Mouse (Mus musculus): ENCODE results near the gene Krt1.

The Krt1 gene

DNA sequence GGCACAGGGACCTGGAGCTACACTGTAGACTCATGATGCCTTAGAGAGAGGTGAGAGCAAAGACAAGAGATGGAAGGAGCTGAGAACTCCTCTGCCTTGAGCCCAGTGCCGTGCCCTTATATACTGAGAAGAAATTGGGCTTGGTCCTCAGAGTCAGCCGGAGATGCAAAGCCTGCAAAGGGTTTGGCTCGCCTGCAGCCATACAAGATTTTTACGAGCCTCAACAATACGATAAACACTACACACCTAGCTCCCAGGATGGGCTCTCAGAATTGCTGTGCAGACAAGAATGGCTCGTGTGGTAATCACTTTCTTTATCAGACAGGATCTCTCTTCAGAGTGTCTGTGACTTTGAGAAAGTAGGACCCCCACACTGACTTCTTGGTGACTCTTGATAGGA lies at the start of gene Krt1:
Krt1 (minus strand) TSS at position 101 of the 400 bp plus-strand sequence.
- DNase-seq (ENCODE audit: low read depth, low spot score), result no peak

DNA sequence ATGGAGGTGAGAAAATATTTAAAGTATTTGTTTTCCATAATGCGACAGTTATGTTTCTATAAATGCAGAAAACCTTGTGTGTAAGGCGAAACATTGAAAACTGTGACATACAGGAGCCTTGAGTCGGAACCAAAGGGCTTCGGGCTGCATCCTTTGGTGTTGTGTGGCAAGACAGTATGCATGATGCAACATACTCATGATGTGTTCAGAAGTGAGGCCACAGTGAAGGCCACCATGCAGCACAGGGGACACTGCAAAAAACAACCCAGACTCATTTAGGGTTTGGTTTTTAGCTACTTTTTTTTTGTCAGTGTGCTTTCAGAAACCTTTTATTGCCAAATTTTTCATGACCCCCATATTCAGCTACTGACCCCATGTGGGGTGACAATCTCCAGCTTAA lies 44.6 kb upstream of the Krt1 start:
- no peak for DNase-seq (ENCODE audit: low read depth, low spot score)

DNA sequence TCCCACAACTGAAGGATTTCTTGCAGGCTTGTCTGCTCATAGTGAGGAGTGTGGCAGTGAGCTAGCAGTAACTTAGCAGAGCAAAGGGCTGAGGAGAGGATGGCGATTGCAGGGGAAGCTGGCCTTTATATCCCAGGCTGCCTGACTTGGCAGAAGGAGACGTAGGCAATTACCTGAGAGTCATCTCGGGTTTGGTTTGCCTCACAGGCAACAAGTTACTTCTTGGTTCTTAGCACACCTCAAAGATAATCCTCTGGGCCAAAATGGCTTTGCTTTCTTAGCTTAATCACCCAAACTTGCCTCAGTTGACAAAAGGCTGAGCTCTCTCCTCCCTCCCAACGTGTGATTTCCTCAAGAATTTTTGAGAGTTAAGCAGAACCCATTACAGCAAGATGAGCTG lies 42.2 kb upstream of the Krt1 start, which contains the start of gene Krt76:
Krt76 (minus strand) TSS at position 101 of the 400 bp plus-strand sequence.
- DNase-seq (ENCODE audit: low read depth, low spot score), result no peak

DNA sequence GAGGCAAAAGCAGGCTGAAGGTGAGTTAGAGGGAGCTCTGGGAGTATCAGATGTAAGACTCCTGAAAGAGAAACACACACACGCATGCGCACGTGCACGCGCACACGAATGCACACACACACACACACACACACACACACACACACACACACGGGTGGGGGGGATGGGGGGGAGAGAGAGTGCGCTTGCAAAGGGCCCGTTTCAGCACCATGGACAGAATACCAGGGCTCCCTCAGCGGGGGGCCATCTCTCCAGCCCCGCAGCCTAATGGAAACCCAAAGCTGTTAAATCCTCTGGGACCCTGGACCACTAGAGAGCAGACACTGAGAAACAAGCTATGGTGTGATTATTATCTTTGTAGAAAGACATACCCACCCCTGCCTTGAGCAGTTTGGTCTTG lies 29.2 kb upstream of the Krt1 start:
- peak; percentile 55 for DNase-seq (ENCODE audit: low read depth, low spot score)

DNA sequence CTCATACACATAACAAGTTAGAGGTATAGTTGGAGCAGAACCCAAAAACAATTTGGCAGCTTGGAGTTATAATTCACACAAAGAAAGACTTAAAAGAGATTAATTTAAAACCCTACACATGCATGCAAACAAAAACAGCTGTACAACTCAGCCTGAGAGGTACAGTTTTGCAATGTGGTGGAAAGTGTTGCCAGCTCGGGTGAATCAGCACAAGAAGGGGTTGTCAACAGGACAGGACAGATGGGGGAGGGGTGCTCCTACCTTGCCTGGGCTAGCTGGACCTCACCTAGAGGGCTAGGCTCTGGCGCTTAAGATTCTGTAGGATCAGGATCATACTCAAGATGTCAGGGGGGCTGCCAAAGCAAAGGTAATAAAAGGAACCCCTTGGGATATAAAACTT lies 27.4 kb upstream of the Krt1 start:
- no peak for DNase-seq (ENCODE audit: low read depth, low spot score)

DNA sequence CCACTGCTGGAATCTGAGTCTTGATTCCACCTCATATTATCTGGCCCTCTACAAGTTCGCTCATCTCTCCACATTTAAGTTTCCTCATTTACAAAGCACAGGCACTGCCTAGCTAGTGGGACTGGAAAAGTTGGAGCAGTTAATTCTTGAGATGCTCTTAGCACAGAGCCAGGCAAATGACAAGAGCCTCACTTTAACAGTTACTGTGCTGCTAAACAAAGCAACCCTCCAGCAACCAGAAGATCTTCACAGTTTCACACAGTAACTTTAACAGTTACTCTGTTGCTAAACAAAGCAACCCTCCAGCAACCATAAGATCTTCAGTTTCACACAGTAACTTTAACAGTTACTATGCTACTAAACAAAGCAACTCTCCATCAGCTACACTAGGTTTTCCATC lies 23.8 kb upstream of the Krt1 start:
- DNase-seq (ENCODE audit: low read depth, low spot score), result no peak

DNA sequence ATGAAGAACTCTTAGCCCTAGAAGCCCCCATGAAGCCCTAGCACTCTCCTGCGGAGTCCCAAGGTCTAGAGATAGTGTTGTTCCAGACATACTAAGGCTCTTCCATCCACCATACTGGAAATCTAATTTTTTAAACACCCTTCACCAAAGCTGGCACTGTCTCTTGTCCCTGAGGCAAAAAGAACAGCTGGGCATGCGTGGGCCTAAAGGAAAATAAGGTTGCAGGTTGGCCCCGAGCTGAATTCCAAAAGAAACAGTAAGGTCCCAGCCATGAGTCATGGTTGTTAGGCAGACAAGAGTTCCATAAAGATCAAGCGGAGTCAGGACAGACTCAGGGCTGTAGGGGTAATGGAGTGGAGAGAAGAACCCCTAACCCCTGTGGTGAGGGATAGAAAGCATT lies 22.6 kb upstream of the Krt1 start:
- DNase-seq (ENCODE audit: low read depth, low spot score), result no peak

DNA sequence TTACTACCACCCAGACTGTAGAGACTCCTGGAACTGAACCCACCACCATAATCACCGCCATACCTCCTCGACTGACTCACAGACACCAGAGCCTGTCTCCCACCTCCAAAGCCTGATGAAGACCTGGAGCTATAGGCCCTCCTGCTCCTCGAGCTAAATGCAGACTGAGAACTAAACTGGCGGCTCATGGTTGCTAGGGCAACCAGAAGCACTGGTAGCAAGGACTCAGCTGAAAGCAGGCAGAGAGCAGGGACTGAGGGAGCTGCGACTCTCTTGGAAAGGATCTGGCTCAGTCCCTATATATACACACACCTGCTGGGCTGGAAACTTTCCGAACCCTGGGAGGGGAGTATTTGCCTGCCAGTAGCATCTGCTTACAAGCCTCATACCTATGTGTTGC lies 18.8 kb upstream of the Krt1 start, which contains the start of gene Krt77:
Krt77 (minus strand) TSS at position 275 of the 400 bp plus-strand sequence.
- peak; percentile 24 for DNase-seq (ENCODE audit: low read depth, low spot score)

DNA sequence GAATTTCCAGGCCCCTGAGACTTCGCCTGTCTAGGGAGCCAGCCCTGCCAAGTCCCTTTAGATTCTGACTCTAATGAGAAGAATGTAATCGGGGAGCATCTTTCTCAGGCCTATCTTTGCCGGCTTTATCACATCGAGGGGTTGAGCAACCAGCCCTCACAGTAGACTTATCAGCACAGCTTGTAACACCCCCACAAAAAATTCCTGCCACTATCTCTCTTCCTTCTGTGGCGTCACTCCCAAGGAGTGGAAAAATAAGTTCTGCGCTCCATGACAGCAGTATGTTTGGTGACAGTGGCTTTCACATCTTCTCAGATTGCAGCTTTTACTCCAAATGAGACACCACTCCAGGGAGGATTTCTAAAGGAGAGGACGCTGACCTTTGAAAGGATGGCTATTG lies 16.2 kb upstream of the Krt1 start:
- no peak for DNase-seq (ENCODE audit: low read depth, low spot score)

DNA sequence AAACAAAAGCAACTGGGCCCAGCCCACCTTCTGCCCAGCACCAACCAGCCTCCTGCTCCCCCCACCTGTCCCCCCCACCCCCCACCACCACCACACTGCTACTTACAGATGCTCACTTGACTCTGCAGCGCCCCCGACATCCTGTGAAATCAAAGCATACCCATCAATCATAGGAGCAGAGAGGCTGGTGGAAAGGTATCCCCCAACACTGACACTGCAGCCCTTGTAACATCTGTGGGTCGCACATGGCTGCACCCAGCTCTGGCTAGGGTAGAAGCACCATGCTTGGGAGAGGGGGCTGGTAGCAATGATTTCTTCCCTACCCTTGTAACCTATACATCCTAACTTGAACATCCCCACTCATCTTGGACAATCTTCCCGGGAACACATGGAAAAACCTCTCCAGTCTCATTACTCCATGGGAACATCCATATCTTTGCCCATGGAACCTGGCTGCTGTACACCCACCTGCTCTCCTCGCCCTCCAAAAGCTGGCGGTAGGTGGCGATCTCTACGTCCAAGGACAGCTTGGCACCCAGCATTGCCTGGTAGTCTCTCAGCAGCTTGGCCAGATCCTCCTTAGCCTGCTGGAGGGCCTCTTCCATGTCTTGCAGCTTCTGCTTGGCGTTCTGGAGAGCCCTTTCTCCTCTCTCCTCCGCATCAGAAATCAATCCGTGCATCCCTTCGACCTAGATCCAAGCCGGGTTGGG lies 10.0 kb upstream of the Krt1 start:
- peak; percentile 24 for DNase-seq (ENCODE audit: low read depth, low spot score)

DNA sequence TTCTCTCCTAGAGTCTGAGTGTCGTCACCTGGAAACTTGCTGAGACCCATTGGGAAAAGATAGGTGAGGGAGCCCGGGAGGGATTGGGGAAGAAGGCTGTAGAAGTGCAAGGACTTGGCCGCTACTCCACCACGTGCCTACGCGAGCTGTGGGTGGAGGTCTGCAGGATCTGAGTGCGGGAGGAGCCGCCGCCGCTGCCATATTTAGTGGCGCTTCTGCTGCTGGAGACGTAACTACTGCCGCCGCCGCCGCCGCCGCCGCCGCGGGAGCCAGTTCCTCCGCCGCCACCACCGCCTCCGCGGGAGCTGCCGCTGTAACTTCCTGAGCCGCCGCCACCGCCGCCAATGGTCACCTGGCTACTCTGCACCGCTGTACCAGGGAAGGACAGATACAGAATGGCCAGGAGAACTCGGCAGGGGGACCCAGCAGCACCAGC lies 9.2 kb upstream of the Krt1 start:
- DNase-seq (ENCODE audit: low read depth, low spot score), result peak; percentile 62

DNA sequence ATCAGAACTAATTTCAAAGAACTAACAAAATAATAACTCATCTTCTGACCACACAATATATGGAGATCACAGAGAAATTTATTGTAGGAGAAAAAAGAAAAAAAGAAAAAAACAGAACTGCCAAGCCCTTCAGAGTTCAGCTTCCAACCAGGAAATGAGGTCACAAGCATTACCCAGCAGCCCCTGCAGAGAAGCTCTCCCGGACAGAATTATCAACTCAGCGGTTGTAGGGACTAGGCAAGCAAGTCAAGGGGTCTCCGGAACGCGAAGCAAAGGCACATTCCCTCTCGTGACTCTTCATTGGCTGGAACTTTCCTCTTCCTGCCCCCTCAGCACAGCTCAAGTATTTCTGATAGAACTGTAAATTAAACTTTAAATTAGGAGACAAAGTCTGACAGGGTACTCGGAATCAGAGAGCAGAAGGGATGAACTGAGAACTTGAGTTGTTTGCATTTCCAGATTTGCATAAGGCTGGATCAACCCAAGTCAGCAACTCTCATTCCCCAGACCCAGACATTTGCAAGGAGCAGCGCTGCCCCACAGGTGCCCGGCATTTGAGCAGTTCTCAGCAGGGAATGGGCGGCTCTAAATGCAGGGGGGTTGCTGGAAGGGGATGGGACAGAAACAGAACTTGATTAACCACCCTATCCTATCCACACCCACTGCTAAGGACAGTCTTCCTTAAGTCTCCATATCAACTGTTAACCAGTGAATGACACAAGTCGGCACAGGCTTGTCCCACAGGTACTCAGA lies 8.3 kb upstream of the Krt1 start:
- DNase-seq (ENCODE audit: low read depth, low spot score), result peak; percentile 68

DNA sequence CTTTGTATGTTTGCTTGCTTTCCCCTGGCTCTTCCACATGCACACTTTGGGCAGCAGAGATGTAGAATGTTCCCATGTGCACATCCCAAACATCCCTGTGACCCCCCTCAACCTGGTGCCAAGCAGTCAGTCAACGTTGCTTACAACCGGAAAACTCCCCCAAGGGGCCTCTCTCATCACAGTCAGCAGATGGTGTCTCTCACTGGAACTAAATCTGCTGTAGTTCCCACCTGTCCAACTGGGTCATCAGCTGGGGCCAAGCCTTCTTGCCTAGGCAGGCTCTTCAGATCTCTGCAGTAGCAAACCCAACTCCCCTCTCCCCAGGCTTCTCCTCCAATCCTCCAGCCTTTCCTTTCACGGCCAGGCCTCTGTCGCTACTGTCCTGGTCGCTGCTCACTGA lies 6.1 kb upstream of the Krt1 start:
- no peak for DNase-seq (ENCODE audit: low read depth, low spot score)

DNA sequence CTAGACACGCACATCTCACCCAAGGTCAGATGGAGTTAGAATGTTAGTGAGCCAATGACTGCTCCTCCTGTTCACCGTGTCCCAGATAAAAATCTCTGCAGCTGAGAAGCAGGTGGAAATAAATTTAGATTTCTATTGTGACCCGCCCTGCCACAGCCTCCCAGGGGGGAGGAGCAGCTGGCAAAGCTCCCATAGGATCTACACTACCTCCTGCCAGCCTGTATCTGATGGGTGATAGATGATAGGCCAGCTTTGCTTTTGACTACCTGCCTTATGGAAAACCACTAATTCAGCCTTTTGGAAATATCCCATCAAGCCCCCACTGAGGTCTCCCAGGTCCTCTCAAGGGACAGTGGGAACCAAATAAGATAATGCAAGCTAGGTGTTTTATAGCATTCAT lies 5.1 kb upstream of the Krt1 start:
- no peak for DNase-seq (ENCODE audit: low read depth, low spot score)

DNA sequence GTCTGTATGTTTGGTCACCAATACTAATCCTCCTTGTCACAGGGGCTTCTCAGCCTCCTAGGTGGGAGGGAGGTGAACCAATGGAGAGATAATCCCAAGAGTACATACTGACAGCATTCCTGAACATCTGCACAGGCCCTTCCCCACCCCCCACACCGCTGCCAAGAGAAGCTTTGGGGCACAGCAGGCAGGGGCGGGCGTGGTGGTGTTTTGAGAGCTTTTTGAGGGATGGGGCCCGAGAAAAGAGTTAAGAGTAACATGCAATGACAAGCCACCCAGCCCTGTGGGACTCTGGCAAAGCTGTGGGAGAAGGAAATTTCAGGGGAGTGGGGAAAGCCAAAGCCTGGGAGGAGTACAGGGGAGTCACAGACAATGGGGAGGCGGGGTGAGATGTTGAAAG lies 3.7 kb upstream of the Krt1 start:
- DNase-seq (ENCODE audit: low read depth, low spot score), result no peak

DNA sequence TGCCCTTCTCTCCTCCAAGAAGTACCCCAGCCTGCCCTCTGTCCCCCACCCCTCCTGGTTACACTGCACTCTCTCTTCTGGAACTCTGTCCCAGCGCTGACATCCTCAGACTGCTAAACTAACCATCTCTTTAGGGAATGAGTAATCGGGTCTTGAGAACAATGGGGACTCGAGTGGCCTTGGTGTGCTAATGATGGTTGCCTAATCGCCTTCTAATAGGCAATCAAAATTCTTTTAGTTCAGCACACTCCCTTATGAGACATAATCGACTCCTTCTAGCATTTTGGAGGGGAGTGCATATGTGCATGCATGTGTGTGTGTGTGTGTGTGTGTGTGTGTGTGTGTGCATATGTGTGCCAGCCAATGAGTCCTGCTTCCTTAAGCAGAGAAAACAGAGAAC lies 2.0 kb upstream of the Krt1 start:
- peak; percentile 60 for DNase-seq (ENCODE audit: low read depth, low spot score)

DNA sequence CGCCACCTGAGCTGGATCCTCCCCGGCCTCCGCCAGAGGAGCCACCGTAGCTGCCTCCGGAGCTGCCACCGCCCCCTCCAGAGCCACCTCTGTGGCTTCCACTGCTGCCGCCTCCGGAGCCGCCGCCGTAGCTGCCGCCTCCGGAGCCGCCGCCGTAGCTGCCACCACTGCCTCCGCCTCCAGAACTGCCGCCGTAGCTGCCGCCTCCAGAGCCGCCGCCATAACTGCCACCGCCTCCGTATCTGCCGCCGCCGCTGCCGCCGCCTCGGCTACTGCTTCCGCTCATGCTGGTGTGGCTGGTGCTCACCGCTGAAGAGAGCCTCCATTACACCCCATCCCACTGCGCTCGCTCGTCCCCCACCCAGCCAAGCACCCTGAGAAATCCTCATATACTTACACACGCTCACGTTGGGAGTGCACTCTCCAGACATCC lies 4.6 kb downstream of the Krt1 start:
- DNase-seq (ENCODE audit: low read depth, low spot score), result peak; percentile 57

DNA sequence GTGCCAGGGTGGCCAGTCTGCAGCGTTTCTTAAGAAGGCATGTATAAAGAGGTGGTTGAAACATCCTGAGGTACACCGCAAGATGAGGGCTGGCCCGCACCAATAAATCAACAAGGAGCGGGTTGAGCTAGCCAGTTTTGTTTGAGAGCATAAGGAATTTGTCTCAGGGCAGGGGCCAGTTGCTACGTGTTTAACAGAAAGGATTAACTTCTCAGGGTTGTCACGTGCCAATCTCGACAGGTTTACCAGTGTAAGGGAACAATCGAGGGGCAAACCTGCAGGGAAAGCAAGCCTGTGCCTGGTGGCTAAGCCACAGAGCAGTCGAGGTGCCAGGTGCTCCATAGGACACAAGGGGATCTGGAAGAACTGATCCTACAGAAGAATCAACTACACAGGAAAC lies 7.4 kb downstream of the Krt1 start:
- no peak for DNase-seq (ENCODE audit: low read depth, low spot score)

DNA sequence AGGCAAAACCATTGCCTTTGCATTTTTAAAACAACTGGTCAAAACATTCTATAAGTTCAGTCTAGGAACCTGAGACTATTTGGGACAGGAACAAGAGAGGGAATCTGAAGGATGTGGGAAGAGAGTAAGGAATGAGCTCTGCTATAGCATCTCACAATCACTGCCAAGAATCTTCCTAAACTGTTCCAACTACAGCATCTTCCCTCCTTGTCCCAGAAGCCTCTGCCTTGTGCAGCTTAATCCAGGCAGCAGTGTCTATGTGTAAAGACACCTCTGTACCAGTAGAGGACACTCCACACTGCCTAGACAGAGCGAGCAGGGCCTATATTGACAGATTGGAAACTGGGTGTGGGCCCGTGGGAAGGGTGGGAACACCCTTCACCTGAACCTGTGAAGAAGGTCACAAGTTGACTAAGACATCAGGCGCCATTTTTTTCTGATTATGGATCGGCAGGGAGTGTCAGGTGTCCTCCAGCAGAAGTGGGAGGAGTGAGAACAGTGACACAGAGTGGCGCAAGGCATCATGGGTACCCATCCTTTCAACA lies 15.7 kb downstream of the Krt1 start:
- DNase-seq (ENCODE audit: low read depth, low spot score), result peak; percentile 62

DNA sequence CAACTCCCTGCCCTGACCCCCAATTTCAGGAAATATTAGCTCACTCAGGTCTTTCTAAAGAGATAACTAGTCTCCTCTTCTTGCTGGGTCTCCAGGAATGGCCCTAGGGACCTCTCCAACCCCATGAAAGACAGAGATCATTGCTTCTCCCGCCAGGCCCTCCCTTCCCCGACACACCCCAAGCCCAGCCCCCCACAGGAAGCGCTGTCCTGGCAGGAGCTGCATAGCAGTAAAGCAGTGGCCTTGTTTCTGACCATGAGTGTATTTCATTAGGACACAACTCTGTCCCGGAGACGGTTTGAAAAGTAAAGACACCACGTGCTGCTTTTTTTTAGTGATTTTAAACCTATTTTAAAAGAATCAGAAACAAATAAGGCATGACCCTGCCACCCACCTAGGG lies 17.5 kb downstream of the Krt1 start:
- no peak for DNase-seq (ENCODE audit: low read depth, low spot score)

DNA sequence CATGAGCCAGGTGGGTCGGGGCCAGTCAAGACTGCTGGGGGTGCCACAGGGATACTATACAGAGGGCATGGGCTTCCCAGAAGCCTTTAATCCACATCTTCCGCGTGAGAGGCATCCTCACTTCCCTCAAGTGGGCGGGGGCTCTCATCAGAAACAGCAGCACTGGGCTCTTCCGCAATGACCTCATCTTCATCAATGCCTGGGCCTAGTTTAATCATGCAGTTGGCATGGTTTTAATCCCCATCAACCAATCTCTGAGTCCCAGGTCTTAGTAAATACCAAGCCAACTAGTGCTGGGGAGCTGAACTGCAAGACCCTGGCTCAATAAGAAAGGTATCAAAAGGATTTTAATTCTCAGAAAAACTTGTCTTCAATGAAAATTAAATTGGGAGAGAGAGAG lies 21.2 kb downstream of the Krt1 start:
- no peak for DNase-seq (ENCODE audit: low read depth, low spot score)

DNA sequence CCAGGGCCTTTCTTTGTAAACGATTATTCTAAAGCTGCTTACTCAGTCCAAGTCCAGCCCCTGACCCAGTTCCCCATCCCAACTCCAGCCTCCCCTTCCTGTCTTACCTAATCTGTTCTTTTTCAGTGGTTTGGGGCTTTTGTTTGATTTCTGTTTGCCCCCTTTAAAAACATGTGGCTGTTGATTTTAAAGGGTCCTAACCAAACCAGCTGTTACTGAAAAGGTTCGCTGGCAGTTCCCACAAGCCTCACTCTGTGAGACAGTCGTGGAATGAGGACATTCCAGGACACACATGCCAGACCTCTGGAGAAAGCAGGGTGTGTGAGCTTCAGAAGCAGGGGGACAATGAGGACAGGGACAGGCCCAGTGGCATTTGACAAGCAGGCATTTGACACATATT lies 28.8 kb downstream of the Krt1 start:
- no peak for DNase-seq (ENCODE audit: low read depth, low spot score)

DNA sequence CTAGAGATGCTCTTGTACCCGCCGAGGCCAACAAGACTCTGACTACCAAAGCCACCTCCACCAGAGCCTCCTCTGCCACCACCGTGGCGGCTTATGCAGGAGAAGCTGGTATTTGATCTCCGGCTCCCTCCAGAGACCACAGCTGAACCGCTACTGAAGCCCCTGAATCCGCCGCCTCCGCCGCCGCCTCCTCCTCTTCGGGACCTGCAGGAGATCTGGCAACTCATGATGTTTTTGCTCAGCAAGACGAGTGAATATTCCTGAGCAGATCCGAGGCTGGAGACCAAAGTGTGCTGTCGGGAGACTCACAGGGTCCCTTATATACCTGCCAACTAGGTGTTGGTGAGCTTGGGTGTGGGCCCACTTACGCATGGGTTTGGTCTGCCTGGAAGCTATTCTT lies 32.7 kb downstream of the Krt1 start, which contains the start of gene Krt2:
Krt2 (minus strand) TSS at position 295 of the 400 bp plus-strand sequence.
- DNase-seq (ENCODE audit: low read depth, low spot score), result peak; percentile 48
